Mouse (Mus musculus) embryo, embryonic 10 days (tissue): ENCODE results near the gene Dhx58.

Source experiments
- DNase-seq: peaks from one replicate; pipeline ENCODE4 v3.0.0-alpha.2; 2015; ENCODE audit warnings: low spot score

The Dhx58 gene

GRCm38 (mm10) chr11:100703851-100704531, at the start of gene Dhx58:
Dhx58 (minus strand) TSS chr11:100704271.
- no peak for DNase-seq

- DNase-seq, result no peak
These were observed 48.2 kb upstream of the Dhx58 start for GRCm38 (mm10) chr11:100752294-100752693.

- DNase-seq, result no peak
These were observed 46.1 kb upstream of the Dhx58 start for GRCm38 (mm10) chr11:100750127-100750526.

- no peak for DNase-seq
These were observed 45.4 kb upstream of the Dhx58 start for GRCm38 (mm10) chr11:100749469-100749868.

- no peak for DNase-seq
These were observed 44.5 kb upstream of the Dhx58 start for GRCm38 (mm10) chr11:100748620-100749019.

GRCm38 (mm10) chr11:100747114-100747513, 43.0 kb upstream of the Dhx58 start:
- no peak for DNase-seq

- DNase-seq, result no peak
These were observed 42.5 kb upstream of the Dhx58 start for GRCm38 (mm10) chr11:100746546-100746945.

GRCm38 (mm10) chr11:100745085-100745484, 41.0 kb upstream of the Dhx58 start:
- DNase-seq, result peak; percentile 71

- DNase-seq, result no peak
These were observed 37.3 kb upstream of the Dhx58 start for GRCm38 (mm10) chr11:100741348-100741747.

GRCm38 (mm10) chr11:100738749-100739148, 34.7 kb upstream of the Dhx58 start:
- DNase-seq, result no peak

- peak; percentile 99 for DNase-seq
These were observed 34.1 kb upstream of the Dhx58 start, which contains the start of gene Rab5c for GRCm38 (mm10) chr11:100738066-100738604. Rab5c (minus strand) TSS chr11:100738215.

- no peak for DNase-seq
These were observed 33.1 kb upstream of the Dhx58 start for GRCm38 (mm10) chr11:100737105-100737733.

GRCm38 (mm10) chr11:100736746-100737080, 32.6 kb upstream of the Dhx58 start:
- DNase-seq, result no peak

- DNase-seq, result no peak
These were observed 32.1 kb upstream of the Dhx58 start for GRCm38 (mm10) chr11:100735954-100736745.

- DNase-seq, result no peak
These were observed 31.2 kb upstream of the Dhx58 start for GRCm38 (mm10) chr11:100735134-100735865.

- no peak for DNase-seq
These were observed 26.6 kb upstream of the Dhx58 start for GRCm38 (mm10) chr11:100730477-100731205.

GRCm38 (mm10) chr11:100729976-100730375, 25.9 kb upstream of the Dhx58 start:
- DNase-seq, result no peak

GRCm38 (mm10) chr11:100728601-100729000, 24.5 kb upstream of the Dhx58 start:
- DNase-seq, result no peak

- no peak for DNase-seq
These were observed 23.1 kb upstream of the Dhx58 start for GRCm38 (mm10) chr11:100727201-100727600.

GRCm38 (mm10) chr11:100724919-100725512, 20.9 kb upstream of the Dhx58 start:
- peak; percentile 40 for DNase-seq

- no peak for DNase-seq
These were observed 18.5 kb upstream of the Dhx58 start for GRCm38 (mm10) chr11:100722493-100723028.
